Mouse (Mus musculus) hindbrain, postnatal 0 days (tissue): Measurements from ENCODE around the gene Kctd17. TPM values are rescaled to one million over a fixed set of nuclear protein-coding genes. Genes with fewer than 3 reads are reported as not detected.

Experiments
- ATAC-seq: fragments of 200-750 bp; cut with Nextera tagmentation; 2 replicates; pipeline ENCODE4 v1.8.0; 2017; ENCODE audit warnings: mild to moderate bottlenecking, moderate TSS enrichment, moderate library complexity
- DNase-seq: peaks from one replicate; pipeline ENCODE4 v3.0.0-alpha.2; 2015; ENCODE audit warnings: low spot score
- H3K27ac ChIP-seq: fragments of 300-500 bp; sonication (generic); 2 replicates; pipeline ENCODE4 v1.5.1; 2014; ENCODE audit warnings: mild to moderate bottlenecking
- H3K27me3 ChIP-seq: fragments of 300-500 bp; sonication (generic); 2 replicates; pipeline ENCODE4 v1.6.1; 2014; ENCODE audit warnings: low read length, mixed read lengths; ENCODE audit not compliant: insufficient read depth
- H3K36me3 ChIP-seq: fragments of 300-500 bp; sonication (generic); 2 replicates; pipeline ENCODE4 v1.6.1; 2014; ENCODE audit warnings: low read length, mixed read lengths; ENCODE audit not compliant: insufficient read depth
- H3K4me1 ChIP-seq: fragments of 300-500 bp; sonication (generic); 2 replicates; pipeline ENCODE4 v1.6.1; 2014; ENCODE audit warnings: antibody characterized with exemption, low read length, mixed read lengths; ENCODE audit not compliant: insufficient read depth
- H3K4me2 ChIP-seq: fragments of 300-500 bp; sonication (generic); 2 replicates; pipeline ENCODE4 v1.6.1; 2014; ENCODE audit warnings: low read depth, mild to moderate bottlenecking, low read length, moderate library complexity, mixed read lengths
- H3K4me3 ChIP-seq: fragments of 300-500 bp; sonication (generic); 2 replicates; pipeline ENCODE4 v1.5.1; 2014; ENCODE audit warnings: low read length
- H3K9ac ChIP-seq: fragments of 300-500 bp; sonication (generic); replicated peaks from 2 replicates; pipeline ENCODE4 v1.6.1; 2014; ENCODE audit warnings: mild to moderate bottlenecking, low read length, moderate library complexity, mixed read lengths
- H3K9me3 ChIP-seq: fragments of 300-500 bp; sonication (generic); 2 replicates; pipeline ENCODE4 v1.6.1; 2016; ENCODE audit warnings: low read length, mixed read lengths
- CTCF ChIP-seq: IDR thresholded peaks from 2 replicates; pipeline ENCODE4 v1.5.1; 2016; ENCODE audit warnings: antibody characterized with exemption, control low read depth, low read depth
- WGBS: fragments of 180-500 bp; shearing (Covaris S2); extraction: QIAGEN DNeasy Blood & Tissue Kit; methylation state at CpG from one replicate; pipeline ENCODE4 v1.1.7; 2014; 5-methylcytosine and 5-hydroxymethylcytosine counted together
- polyA plus RNA-seq: library from polyadenylated mRNA; unstranded; fragments of >200 nt; fragmentation: Nextera tagmentation; extraction: Ambion mirVana; gene quantifications from 2 replicates; pipeline ENCODE4 v1.2.1, GENCODE M21; 2015
- total RNA-seq: library from RNA; depleted of rRNA; stranded (reverse); fragments of >200 nt; gene quantifications from 2 replicates; pipeline ENCODE4 v1.2.3, GENCODE M21; 2014

Gene Kctd17
- total and polyA plus RNA-seq, 2 experiments from 2014 or later, result 155 to 161 TPM

DNA sequence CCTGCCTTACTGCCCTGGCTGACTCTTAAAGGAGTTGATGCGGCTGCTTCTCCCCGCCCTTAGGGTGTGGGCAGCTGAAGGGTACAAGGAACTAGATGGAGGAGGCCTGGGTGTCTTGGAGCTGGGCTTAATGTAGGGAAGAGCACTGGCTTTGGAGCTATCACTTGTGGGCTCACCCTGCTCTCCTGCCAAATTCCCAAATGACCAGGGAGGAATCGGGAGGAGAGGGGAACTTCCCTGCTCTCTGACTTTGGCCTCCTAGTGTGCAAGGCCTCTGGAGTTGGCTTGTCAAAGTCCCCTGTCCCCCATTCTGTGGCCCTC is 735 bp downstream of the Kctd17 start:
- Histone ChIP-seq H3K4me2 (peak overlapping the region; percentile 86), H3K4me3 (peak overlapping the region; percentile 81), H3K27ac (peak overlapping the region; percentile 77), H3K4me1 (peaks cover 10% of the 10 kb centered on the region; the same call in 1 of the 2 replicates), H3K27me3 (no peaks in the 10 kb centered on the region), H3K36me3 (peaks cover 22% of the 10 kb centered on the region), H3K9ac (peak overlapping the region; percentile 82), H3K9me3 (no peaks in the 10 kb centered on the region)
- no peak for DNase-seq
- TF ChIP-seq CTCF, result no peak
- WGBS, result 0% methylated on average over 3 of the region's 3 CpGs
- ATAC-seq, result no peak

- peak overlapping the region; percentile 86 for H3K4me2 ChIP-seq
- no peaks in the 10 kb centered on the region for H3K9me3 ChIP-seq
- no peaks in the 10 kb centered on the region for H3K27me3 ChIP-seq
- H3K4me1 ChIP-seq, result peaks cover 10% of the 10 kb centered on the region; the same call in 1 of the 2 replicates
- no peak for TF ChIP-seq CTCF
- H3K27ac ChIP-seq, result peak overlapping the region; percentile 77
- H3K36me3 ChIP-seq, result peaks cover 24% of the 10 kb centered on the region
- ATAC-seq (no peak), DNase-seq (no peak)
- peak overlapping the region; percentile 82 for H3K9ac ChIP-seq
- peak overlapping the region; percentile 81 for H3K4me3 ChIP-seq
- WGBS, result 79% methylated on average over 13 of the region's 13 CpGs
Observed at GRCm38 (mm10) chr15:78429871-78430622, 1.7 kb downstream of the Kctd17 start.

GRCm38 (mm10) chr15:78430874-78431273 is 2.5 kb downstream of the Kctd17 start:
- H3K4me2 ChIP-seq, result no peak overlapping the region
- no peaks in the 10 kb centered on the region for H3K9me3 ChIP-seq
- H3K4me1 ChIP-seq, result peaks cover 10% of the 10 kb centered on the region; the same call in 1 of the 2 replicates
- WGBS, result 83% methylated on average over 10 of the region's 10 CpGs
- no peak for TF ChIP-seq CTCF
- ATAC-seq, result no peak
- H3K27ac ChIP-seq, result no peak overlapping the region
- H3K27me3 ChIP-seq, result no peaks in the 10 kb centered on the region
- no peak overlapping the region for H3K4me3 ChIP-seq
- DNase-seq, result no peak
- peaks cover 29% of the 10 kb centered on the region for H3K36me3 ChIP-seq
- H3K9ac ChIP-seq, result no peak overlapping the region

DNA sequence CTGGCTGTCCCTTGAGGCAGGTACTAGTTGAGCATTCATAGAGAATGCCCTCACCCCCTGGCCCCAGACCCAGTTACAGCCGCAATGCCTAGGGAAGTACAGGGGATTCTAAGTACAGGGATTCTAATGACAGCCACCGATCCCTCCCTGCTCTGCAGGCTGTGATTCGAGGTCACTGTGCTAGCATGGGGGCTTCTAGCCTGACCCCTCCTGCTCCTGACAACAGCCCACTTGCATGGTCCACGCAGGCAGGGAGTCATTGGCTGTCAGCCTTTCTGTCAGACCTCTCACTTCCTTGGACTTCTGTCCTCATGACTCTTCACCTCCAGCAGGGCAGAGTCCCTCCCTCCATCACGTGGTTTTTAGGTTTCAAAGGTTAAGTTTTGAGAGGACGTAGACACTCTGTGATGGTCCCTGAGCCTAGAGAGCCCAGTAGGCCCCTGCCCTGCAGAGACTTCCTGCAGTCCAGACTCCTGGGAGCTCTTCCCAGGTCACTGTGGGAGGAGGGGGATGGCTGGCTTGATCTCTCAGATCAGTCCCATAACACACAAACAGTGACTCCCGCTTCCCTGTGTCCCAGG is 3.3 kb downstream of the Kctd17 start:
- H3K36me3 ChIP-seq, result peaks cover 29% of the 10 kb centered on the region
- TF ChIP-seq CTCF, result no peak
- H3K4me1 ChIP-seq, result peaks cover 14% of the 10 kb centered on the region; the same call in 1 of the 2 replicates
- H3K27ac ChIP-seq, result no peak overlapping the region
- DNase-seq, result no peak
- no peak overlapping the region for H3K9ac ChIP-seq
- H3K9me3 ChIP-seq, result no peaks in the 10 kb centered on the region
- 83% methylated on average over 7 of the region's 7 CpGs for WGBS
- no peak overlapping the region for H3K4me2 ChIP-seq
- no peak overlapping the region for H3K4me3 ChIP-seq
- ATAC-seq, result no peak
- no peaks in the 10 kb centered on the region for H3K27me3 ChIP-seq

GRCm38 (mm10) chr15:78434896-78435520 is 6.6 kb downstream of the Kctd17 start:
- Histone ChIP-seq H3K9ac (no peak overlapping the region), H3K4me3 (no peak overlapping the region), H3K27ac (no peak overlapping the region), H3K27me3 (no peaks in the 10 kb centered on the region), H3K4me2 (no peak overlapping the region), H3K4me1 (peaks cover 22% of the 10 kb centered on the region; the same call in 1 of the 2 replicates), H3K36me3 (peaks cover 29% of the 10 kb centered on the region), H3K9me3 (no peaks in the 10 kb centered on the region)
- TF ChIP-seq CTCF, result peak; percentile 84
- WGBS, result 23% methylated on average over 6 of the region's 6 CpGs
- ATAC-seq (0 out of 2 replicates have a peak, but pooled peaks have one; percentile 11), DNase-seq (peak; percentile 79)

DNA sequence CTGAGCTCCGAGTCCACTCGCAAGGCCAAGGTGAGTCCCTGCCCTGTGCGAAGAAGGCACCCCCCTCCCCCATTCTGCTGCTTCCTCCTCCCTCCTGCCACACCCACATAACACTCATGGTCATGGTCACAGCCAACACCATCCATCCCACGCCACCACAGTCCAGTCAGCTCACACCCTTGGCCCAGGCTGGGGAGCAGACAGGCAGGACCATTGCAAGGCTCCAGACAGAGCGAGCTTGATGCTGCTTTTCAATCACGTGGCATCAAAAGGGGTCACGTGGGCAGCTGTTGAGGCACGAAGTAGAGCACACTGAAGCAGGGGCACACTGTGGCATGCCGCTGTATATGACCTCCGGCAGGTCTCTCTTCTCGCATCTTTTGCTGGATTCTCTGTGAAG is 7.3 kb downstream of the Kctd17 start:
- TF ChIP-seq CTCF, result no peak
- Histone ChIP-seq H3K27ac (no peak overlapping the region), H3K9me3 (no peaks in the 10 kb centered on the region), H3K4me3 (no peak overlapping the region), H3K36me3 (peaks cover 29% of the 10 kb centered on the region), H3K9ac (no peak overlapping the region), H3K4me2 (no peak overlapping the region), H3K4me1 (peaks cover 22% of the 10 kb centered on the region; the same call in 1 of the 2 replicates), H3K27me3 (no peaks in the 10 kb centered on the region)
- ATAC-seq, result no peak
- DNase-seq, result no peak
- 81% methylated on average over 11 of the region's 11 CpGs for WGBS
